Mouse (Mus musculus): ENCODE measurements at regions not wholly inside any gene's neighbourhood (a gene's known extent, or its start where the extent isn't known, plus 50 kb on each side); places are given as distances from the start of the nearest gene placed in this dataset.

DNA sequence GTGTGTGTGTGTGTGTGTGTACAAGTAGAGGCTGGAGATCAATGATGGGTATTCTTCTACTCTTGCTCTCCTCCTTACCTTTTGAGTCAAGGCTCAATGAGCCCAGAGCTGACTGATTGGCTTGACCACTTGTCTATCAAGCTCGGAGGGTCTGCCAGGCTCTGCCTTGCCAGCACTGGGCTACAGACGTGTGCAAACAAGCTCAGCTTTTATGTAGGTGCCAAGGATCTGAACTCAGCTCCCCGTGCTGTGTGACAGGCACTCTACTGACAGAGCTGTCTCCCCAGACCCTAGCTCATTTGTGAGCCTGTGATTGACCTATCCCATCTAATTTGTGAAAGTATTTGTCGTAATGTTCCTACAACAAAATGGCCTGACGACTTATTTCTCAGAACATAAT lies 54.2 kb upstream of the Cdc42bpa start:
- no peaks in the 10 kb centered on the region for H3K27me3 ChIP-seq (ENCODE audit: control insufficient read depth, insufficient read depth, low read length)
- no peak overlapping the region for H3K4me2 ChIP-seq (ENCODE audit: low read depth, low read length, severe bottlenecking)
- H3K4me3 ChIP-seq (ENCODE audit: low read depth, low read length), result no peak overlapping the region
- no peaks in the 10 kb centered on the region for H3K9me3 ChIP-seq (ENCODE audit: control insufficient read depth, low read length)
- no peak overlapping the region for H3K9ac ChIP-seq (ENCODE audit: low read length)
- no peaks in the 10 kb centered on the region for H3K4me1 ChIP-seq (replicated peaks; ENCODE audit: control insufficient read depth, insufficient read depth, low read length)
- 94% methylated on average over 5 of the region's 5 CpGs for WGBS
- H3K36me3 ChIP-seq (ENCODE audit: control insufficient read depth, insufficient read depth, low read length), result no peaks in the 10 kb centered on the region
- DNase-seq (ENCODE audit: low spot score), result peak; percentile 46
- no peak overlapping the region for H3K27ac ChIP-seq (ENCODE audit: low read depth, low read length)
- no peak for ATAC-seq (replicated peaks; ENCODE audit: low FRiP score)

GRCm38 (mm10) chr1:179892711-179893110 lies 67.6 kb upstream of the Cdc42bpa start:
- no peak overlapping the region for H3K9ac ChIP-seq (ENCODE audit: low read length)
- WGBS, result 93% methylated on average over 6 of the region's 6 CpGs
- no peaks in the 10 kb centered on the region for H3K27me3 ChIP-seq (ENCODE audit: control insufficient read depth, insufficient read depth, low read length)
- ATAC-seq (replicated peaks; ENCODE audit: low FRiP score), result no peak
- H3K4me3 ChIP-seq (ENCODE audit: low read depth, low read length), result no peak overlapping the region
- no peaks in the 10 kb centered on the region for H3K4me1 ChIP-seq (replicated peaks; ENCODE audit: control insufficient read depth, insufficient read depth, low read length)
- H3K27ac ChIP-seq (ENCODE audit: low read depth, low read length), result no peak overlapping the region
- no peaks in the 10 kb centered on the region for H3K9me3 ChIP-seq (ENCODE audit: control insufficient read depth, low read length)
- no peaks in the 10 kb centered on the region for H3K36me3 ChIP-seq (ENCODE audit: control insufficient read depth, insufficient read depth, low read length)
- no peak overlapping the region for H3K4me2 ChIP-seq (ENCODE audit: low read depth, low read length, severe bottlenecking)
- no peak for DNase-seq (ENCODE audit: low spot score)

DNA sequence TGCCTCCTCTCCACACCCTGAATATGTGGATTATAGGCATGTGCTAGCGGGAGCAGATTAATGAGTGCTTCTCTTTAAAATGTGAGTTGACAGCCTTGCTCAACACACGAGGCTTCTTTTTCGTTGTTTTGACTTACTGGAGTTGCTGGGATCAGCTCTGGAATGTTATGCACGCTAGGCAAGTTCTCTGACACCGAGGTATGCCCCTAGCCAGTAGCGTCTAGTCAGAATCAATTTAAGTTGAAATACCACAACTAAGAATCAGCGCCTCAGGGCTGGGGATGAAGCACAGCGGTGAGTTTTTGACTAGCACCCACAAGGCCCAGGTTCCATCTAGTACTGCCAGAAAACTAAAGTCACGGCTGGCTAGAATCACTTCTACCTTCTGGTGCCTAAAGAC lies 72.4 kb upstream of the Cdc42bpa start:
- no peaks in the 10 kb centered on the region for H3K27me3 ChIP-seq (ENCODE audit: control insufficient read depth, insufficient read depth, low read length)
- H3K9ac ChIP-seq (ENCODE audit: low read length), result no peak overlapping the region
- no peak overlapping the region for H3K27ac ChIP-seq (ENCODE audit: low read depth, low read length)
- H3K4me1 ChIP-seq (replicated peaks; ENCODE audit: control insufficient read depth, insufficient read depth, low read length), result no peaks in the 10 kb centered on the region
- H3K36me3 ChIP-seq (ENCODE audit: control insufficient read depth, insufficient read depth, low read length), result no peaks in the 10 kb centered on the region
- no peak overlapping the region for H3K4me3 ChIP-seq (ENCODE audit: low read depth, low read length)
- no peak for ATAC-seq (replicated peaks; ENCODE audit: low FRiP score)
- DNase-seq (ENCODE audit: low spot score), result peak; percentile 45
- H3K9me3 ChIP-seq (ENCODE audit: control insufficient read depth, low read length), result no peaks in the 10 kb centered on the region
- H3K4me2 ChIP-seq (ENCODE audit: low read depth, low read length, severe bottlenecking), result no peak overlapping the region
- 77% methylated on average over 9 of the region's 9 CpGs for WGBS

GRCm38 (mm10) chr1:179881222-179881621 lies 77.7 kb upstream of the Ahctf1 start:
- no peak for DNase-seq (ENCODE audit: low spot score)
- no peak overlapping the region for H3K4me3 ChIP-seq (ENCODE audit: low read depth, low read length)
- no peaks in the 10 kb centered on the region for H3K4me1 ChIP-seq (replicated peaks; ENCODE audit: control insufficient read depth, insufficient read depth, low read length)
- H3K4me2 ChIP-seq (ENCODE audit: low read depth, low read length, severe bottlenecking), result no peak overlapping the region
- no peaks in the 10 kb centered on the region for H3K36me3 ChIP-seq (ENCODE audit: control insufficient read depth, insufficient read depth, low read length)
- no peaks in the 10 kb centered on the region for H3K9me3 ChIP-seq (ENCODE audit: control insufficient read depth, low read length)
- H3K27ac ChIP-seq (ENCODE audit: low read depth, low read length), result no peak overlapping the region
- H3K9ac ChIP-seq (ENCODE audit: low read length), result no peak overlapping the region
- 79% methylated on average over 5 of the region's 5 CpGs for WGBS
- ATAC-seq (replicated peaks; ENCODE audit: low FRiP score), result no peak
- no peaks in the 10 kb centered on the region for H3K27me3 ChIP-seq (ENCODE audit: control insufficient read depth, insufficient read depth, low read length)

- ATAC-seq (replicated peaks; ENCODE audit: low FRiP score), result no peak
- no peak overlapping the region for H3K4me2 ChIP-seq (ENCODE audit: low read depth, low read length, severe bottlenecking)
- no peak overlapping the region for H3K9ac ChIP-seq (ENCODE audit: low read length)
- no peaks in the 10 kb centered on the region for H3K4me1 ChIP-seq (replicated peaks; ENCODE audit: control insufficient read depth, insufficient read depth, low read length)
- WGBS, result 87% methylated on average over 6 of the region's 6 CpGs
- H3K36me3 ChIP-seq (ENCODE audit: control insufficient read depth, insufficient read depth, low read length), result no peaks in the 10 kb centered on the region
- H3K27ac ChIP-seq (ENCODE audit: low read depth, low read length), result no peak overlapping the region
- H3K9me3 ChIP-seq (ENCODE audit: control insufficient read depth, low read length), result no peaks in the 10 kb centered on the region
- no peak overlapping the region for H3K4me3 ChIP-seq (ENCODE audit: low read depth, low read length)
- no peak for DNase-seq (ENCODE audit: low spot score)
- no peaks in the 10 kb centered on the region for H3K27me3 ChIP-seq (ENCODE audit: control insufficient read depth, insufficient read depth, low read length)
Observed at GRCm38 (mm10) chr1:179877893-179878292, 74.4 kb upstream of the Ahctf1 start.

DNA sequence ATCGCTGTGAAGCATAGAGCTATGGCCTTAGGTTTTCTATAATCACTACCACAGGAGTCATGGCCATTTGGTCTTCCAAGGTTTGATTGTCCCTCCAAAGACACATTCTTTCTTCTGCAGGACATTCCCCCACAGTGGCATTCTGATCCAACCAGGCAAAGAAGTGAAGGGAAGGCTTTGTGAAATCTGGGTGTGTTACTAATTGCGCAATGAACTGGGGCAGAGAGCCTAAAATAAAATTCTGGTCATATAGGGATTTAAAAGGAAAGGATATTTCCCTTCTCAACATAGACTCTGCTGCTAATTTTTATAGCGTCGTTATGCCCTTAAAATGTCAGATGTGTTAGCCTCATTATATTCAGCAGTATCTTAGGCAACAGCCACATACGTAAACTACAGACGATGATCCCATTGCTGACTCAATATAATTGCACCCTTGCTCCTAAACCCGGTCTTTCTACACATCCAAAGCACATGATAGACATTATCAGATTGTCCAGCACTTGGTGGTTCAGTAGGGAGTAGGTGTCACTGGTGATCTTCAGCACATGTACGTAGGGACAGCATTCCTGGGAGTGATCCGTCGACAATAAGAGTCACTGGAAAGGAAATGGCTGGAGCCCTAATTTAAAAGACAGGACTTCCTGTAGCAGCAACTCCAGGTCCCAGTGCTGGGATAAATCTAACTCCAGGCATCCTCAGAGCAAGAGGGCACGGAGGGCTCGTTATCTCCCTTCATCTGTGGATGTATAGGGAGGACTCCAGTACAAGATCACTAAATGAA lies 70.5 kb upstream of the Ahctf1 start:
- no peak overlapping the region for H3K9ac ChIP-seq (ENCODE audit: low read length)
- no peaks in the 10 kb centered on the region for H3K36me3 ChIP-seq (ENCODE audit: control insufficient read depth, insufficient read depth, low read length)
- no peak overlapping the region for H3K4me2 ChIP-seq (ENCODE audit: low read depth, low read length, severe bottlenecking)
- no peaks in the 10 kb centered on the region for H3K9me3 ChIP-seq (ENCODE audit: control insufficient read depth, low read length)
- DNase-seq (ENCODE audit: low spot score), result peak; percentile 32
- H3K4me1 ChIP-seq (replicated peaks; ENCODE audit: control insufficient read depth, insufficient read depth, low read length), result no peaks in the 10 kb centered on the region
- no peaks in the 10 kb centered on the region for H3K27me3 ChIP-seq (ENCODE audit: control insufficient read depth, insufficient read depth, low read length)
- 88% methylated on average over 12 of the region's 12 CpGs for WGBS
- H3K27ac ChIP-seq (ENCODE audit: low read depth, low read length), result no peak overlapping the region
- ATAC-seq (replicated peaks; ENCODE audit: low FRiP score), result no peak
- no peak overlapping the region for H3K4me3 ChIP-seq (ENCODE audit: low read depth, low read length)

DNA sequence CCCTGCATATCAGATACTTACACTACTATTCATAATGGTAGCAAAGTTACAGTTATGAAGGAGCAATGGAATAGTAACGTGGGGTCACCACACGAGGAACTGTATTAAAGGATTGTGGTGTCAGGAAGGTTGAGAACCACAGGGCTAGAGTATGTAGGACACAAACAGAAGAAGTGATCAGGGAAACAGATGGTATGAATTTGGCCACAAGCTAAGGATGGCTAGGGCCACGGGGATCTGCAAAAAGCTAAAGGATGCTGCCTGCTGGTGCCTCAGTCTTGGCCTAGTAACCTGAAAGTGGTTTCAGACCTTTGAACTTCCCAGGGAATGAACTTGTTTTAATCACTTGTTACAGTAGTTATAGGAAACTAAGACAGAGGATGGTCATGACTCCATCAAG lies 68.5 kb upstream of the Ahctf1 start:
- H3K4me3 ChIP-seq (ENCODE audit: low read depth, low read length), result no peak overlapping the region
- ATAC-seq (replicated peaks; ENCODE audit: low FRiP score), result no peak

DNA sequence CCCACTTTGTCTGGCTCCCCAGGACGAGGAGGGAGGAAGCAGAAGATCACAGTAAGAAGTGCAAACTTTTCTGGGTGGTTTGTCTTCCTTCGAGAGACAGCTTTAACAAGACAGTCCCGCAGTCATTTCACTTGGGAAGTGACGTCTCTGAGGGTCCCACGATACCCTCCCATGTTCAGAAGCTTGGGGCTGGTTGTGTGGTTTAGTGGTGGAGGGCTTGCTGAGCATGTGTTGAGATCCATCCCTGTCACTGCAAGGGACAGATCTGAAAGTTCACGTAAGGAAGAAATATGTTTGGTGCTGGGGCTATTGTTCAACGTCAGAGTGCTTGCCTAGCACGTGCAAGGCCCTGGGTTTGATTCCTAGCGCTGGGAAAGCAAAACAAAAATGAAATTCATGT lies 65.2 kb upstream of the Ahctf1 start:
- 87% methylated on average over 9 of the region's 9 CpGs for WGBS

More for the DNA sequence above, 68.5 kb upstream of the Ahctf1 start:
- no peaks in the 10 kb centered on the region for H3K9me3 ChIP-seq (ENCODE audit: control insufficient read depth, low read length)
- H3K27me3 ChIP-seq (ENCODE audit: control insufficient read depth, insufficient read depth, low read length), result no peaks in the 10 kb centered on the region
- H3K4me1 ChIP-seq (replicated peaks; ENCODE audit: control insufficient read depth, insufficient read depth, low read length), result no peaks in the 10 kb centered on the region
- no peak overlapping the region for H3K9ac ChIP-seq (ENCODE audit: low read length)
- no peaks in the 10 kb centered on the region for H3K36me3 ChIP-seq (ENCODE audit: control insufficient read depth, insufficient read depth, low read length)
- WGBS, result 82% methylated on average over 3 of the region's 3 CpGs
- H3K27ac ChIP-seq (ENCODE audit: low read depth, low read length), result no peak overlapping the region
- no peak for DNase-seq (ENCODE audit: low spot score)
- no peak overlapping the region for H3K4me2 ChIP-seq (ENCODE audit: low read depth, low read length, severe bottlenecking)

DNA sequence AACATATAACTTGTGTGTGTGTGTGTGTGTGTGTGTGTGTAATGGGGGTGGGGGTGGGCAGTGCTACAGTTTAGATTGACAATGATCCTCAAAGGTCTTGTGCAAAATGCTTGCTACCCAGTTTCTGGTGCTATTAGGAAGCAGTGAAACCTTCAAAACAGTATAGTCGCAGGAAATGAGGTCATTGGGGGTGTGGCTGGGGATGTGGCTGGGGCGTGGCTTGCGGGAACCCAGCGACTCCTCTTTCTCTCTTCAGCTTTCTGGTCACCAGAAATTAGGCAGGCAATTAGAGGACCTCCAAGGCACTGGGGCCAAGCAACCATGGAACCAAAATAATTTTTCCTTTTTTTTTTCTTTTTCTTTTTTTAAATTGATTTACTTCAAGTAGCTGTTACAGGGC lies 64.0 kb upstream of the Ahctf1 start:
- no peak overlapping the region for H3K9ac ChIP-seq (ENCODE audit: low read length)
- no peak for DNase-seq (ENCODE audit: low spot score)
- H3K27ac ChIP-seq (ENCODE audit: low read depth, low read length), result no peak overlapping the region
- no peaks in the 10 kb centered on the region for H3K9me3 ChIP-seq (ENCODE audit: control insufficient read depth, low read length)
- no peaks in the 10 kb centered on the region for H3K27me3 ChIP-seq (ENCODE audit: control insufficient read depth, insufficient read depth, low read length)
- no peaks in the 10 kb centered on the region for H3K36me3 ChIP-seq (ENCODE audit: control insufficient read depth, insufficient read depth, low read length)
- H3K4me2 ChIP-seq (ENCODE audit: low read depth, low read length, severe bottlenecking), result no peak overlapping the region
- H3K4me1 ChIP-seq (replicated peaks; ENCODE audit: control insufficient read depth, insufficient read depth, low read length), result no peaks in the 10 kb centered on the region
- H3K4me3 ChIP-seq (ENCODE audit: low read depth, low read length), result no peak overlapping the region
- no peak for ATAC-seq (replicated peaks; ENCODE audit: low FRiP score)
- 93% methylated on average over 4 of the region's 4 CpGs for WGBS

More for the DNA sequence above, 65.2 kb upstream of the Ahctf1 start:
- Histone ChIP-seq H3K27ac (ENCODE audit: low read depth, low read length) (no peak overlapping the region), H3K36me3 (ENCODE audit: control insufficient read depth, insufficient read depth, low read length) (no peaks in the 10 kb centered on the region), H3K4me3 (ENCODE audit: low read depth, low read length) (no peak overlapping the region), H3K9ac (ENCODE audit: low read length) (no peak overlapping the region), H3K4me1 (replicated peaks; ENCODE audit: control insufficient read depth, insufficient read depth, low read length) (no peaks in the 10 kb centered on the region), H3K27me3 (ENCODE audit: control insufficient read depth, insufficient read depth, low read length) (no peaks in the 10 kb centered on the region), H3K4me2 (ENCODE audit: low read depth, low read length, severe bottlenecking) (no peak overlapping the region), H3K9me3 (ENCODE audit: control insufficient read depth, low read length) (no peaks in the 10 kb centered on the region)
- no peak for DNase-seq (ENCODE audit: low spot score)
- ATAC-seq (replicated peaks; ENCODE audit: low FRiP score), result no peak

Data from forebrain, embryonic 11.5 days (tissue).